Mouse (Mus musculus) ZHBTc4 (cell line): ENCODE measurements at regions not wholly inside any gene's neighbourhood (a gene's known extent, or its start where the extent isn't known, plus 50 kb on each side); places are given as distances from the start of the nearest gene placed in this dataset.
A peak's percentile ranks its signal among the peaks of the same experiment; 100 is the strongest.

ENCODE experiments used
- DNase-seq: peaks from one replicate; pipeline ENCODE4 v3.0.0-alpha.2; 2011; ENCODE audit warnings: low read depth, low spot score

DNA sequence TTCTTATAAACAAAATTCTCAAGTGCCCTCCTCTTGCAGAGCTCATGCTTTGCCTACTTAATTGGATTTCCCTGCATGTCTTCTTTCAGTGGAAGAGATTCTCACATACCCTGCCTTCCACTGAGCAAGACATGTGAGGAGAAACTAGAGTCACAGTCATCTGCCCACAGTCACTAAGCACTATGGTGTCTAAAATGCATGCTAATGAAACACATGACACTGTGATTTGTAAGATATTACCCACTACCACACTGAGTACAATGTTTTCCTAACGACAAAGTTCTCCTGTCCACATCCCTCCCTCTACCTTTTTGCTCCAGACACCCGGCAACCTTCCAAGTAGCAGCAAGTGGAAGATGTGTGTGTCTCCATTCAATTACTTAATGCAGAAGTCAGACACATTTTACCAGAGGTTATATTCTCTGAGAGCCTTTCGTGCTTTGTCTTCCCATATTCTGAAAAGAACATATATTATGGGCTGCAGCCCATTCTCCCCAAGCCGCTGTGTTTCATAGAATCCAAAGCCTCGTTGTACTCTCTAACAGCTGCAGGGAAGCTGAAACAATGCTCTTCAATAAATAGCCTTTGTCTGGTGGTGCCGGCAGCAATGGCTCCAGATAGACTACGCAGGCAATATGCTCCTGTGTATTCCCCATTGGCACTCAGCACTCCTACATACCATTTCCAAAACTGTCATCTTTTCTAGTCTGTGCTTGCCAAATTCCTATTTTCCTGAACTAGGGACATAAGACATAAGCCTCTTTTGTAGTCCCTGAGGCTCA lies 670.7 kb downstream of the Poteg start:
- no peak for DNase-seq

DNA sequence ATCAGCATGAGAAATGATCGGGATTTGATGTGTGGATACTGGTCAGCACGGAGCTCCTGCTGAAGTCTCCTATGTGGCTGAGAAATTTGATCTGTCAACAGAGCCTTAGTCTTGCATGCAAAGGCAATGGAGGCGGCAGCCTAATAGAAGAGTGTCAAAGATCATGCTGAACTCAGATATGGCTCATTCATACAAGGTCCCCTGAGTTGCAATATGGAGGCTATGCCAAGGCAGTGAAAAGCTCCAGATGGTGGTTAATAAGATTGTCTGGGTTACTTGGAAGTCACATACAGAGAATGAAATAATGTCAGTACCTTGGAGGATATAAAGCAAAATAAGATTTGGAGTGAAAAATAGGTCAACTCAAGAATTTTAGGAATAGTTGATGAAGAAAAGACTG lies 677.6 kb downstream of the Poteg start:
- DNase-seq = no peak

DNA sequence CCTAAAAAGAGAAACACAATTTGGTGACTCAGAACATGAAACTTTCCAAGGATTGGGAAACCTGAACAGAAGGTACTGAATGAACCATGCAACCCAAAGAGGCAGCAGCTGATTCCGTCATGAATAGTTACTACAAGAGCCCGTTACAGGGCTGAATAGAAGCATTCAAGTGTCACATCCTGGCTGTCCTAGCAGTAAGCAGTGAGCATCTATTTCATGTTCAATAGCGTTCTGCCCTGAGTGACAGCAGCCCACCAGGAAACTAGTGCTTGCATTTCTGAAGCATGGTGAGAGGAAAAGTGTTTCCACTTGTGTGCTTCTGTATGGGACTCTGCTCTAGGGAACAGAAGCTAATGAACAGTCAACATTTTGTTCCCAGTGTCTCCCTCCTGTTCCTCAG lies 694.4 kb downstream of the Poteg start:
- DNase-seq = no peak

DNA sequence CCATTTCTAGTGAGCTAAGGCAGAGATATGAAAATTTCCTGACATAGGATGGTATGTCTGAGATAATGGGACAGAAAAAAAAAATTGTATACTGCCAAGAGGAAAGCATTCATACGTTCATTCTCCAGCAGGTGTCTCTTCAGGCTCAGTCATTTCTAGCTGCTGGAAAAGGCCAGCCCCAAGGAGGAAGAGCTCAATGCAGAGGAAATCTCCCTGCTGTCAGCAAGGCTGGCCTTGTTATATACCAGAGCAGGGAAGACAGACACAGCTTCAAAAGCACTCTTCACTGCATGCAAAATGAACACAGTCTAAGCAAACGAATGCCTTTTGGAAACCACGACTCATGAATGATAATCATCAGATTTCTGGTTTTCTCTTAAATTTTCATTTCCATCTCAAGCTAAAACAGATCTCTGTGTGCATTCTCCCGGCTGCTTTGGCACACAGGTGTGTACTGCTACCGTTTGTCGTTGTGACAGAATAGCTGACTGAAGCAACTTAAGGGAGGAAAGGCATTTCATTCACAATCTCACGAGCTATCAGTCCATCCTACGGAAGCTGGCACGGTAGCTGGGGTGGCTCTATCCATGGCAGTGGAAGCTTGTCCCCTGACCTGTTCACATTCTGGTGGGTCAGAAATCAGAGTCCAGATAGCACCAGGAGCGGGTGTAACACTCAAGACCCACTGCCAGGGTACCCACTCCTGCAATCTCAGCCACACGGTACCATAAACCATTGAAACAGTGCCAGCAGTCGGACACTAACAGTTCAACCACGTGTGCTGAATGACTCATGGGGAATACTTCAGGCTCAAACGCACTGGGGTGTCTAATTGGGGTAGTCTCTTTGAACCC lies 701.4 kb downstream of the Poteg start:
- no peak for DNase-seq

DNA sequence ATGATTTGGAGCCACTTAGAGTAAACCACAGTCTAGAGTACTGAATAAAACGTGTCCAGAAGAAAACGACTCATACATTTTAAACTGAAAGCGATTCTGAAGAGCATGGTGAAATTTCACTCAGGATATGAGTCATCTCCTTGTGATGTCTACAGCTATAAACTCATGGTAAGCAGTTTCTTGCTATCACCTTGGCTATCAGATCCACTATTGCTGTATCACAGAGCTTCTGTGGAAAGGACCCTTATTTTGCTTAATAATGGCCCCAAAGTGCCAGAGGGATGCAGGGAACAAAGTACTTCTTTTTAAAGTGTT lies 701.9 kb downstream of the Poteg start:
- DNase-seq = no peak

DNA sequence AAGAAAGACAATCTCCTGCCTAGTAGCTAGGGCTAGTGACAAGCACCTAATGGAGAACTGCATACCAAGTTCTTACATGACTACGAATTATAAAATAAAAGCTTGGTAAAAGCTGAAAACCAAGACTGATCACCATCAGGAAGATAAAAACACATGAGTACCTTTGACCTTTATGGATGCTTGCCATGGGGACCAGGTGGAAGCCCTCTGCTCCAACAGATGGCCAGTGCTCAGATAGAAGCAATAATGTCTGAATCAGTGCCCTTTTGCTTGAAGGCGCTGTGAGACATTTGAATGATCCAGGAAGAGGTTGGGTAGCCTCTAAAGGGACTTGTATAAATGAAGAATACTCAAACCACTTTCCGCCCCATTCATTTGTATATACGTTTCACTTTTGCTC lies 713.2 kb downstream of the Poteg start:
- no peak for DNase-seq

DNA sequence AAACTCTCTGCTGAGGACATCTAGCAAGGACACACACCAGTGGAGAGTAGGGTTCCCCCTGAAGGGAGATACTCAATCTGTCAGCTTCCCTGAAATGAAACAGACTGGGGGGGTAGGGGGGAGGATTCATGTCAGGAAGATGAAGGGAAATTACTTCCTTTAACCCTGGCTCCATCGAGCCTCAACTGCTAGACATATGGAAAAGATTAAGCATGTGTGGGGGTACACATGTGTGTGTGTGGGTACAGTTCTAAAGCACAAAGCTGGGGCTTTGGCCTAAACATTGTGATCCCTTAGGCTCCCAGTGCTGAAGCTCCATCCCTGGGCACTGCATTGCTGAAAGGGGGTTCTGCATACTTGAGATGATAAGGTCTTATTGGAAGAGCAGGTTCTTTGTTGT lies 720.6 kb downstream of the Poteg start:
- DNase-seq = no peak

DNA sequence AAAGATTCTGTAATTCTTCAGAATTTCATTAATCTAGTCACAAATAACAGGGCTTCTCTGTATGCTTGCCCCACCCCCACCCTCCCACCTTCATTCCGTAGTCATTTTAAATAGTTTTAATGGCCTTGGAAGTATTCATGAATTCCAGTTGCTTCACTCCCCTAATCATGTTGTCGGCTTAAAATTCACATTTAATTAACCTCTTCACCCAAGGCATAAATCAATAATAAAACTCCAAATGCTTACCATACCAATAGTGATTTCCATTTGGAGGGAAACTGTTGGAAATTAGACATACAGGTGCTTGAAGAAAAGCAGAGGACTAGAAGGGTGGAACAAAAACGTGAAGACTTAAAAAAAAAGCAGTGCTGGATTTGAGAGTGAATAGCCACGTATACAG lies 724.0 kb downstream of the Poteg start:
- DNase-seq = no peak

DNA sequence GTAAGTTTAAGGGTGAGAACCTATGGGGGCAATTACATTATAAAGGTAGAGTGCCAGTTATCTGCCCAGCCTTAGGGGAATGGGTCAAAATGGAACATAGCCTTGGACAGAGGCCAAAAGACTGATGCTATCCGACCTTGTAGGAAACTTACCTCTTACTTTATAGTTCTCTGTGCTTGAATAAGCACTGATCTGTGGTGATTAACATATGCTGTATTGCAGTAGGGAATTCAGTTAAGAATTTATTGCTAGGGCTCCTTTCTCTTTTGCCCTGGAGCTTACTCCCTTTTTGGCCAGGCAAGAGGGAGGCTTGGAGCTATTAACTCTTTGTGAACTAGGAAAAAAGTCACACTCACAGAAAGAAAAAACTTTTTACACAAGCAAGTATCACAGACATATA lies 748.5 kb downstream of the Poteg start:
- DNase-seq = no peak

DNA sequence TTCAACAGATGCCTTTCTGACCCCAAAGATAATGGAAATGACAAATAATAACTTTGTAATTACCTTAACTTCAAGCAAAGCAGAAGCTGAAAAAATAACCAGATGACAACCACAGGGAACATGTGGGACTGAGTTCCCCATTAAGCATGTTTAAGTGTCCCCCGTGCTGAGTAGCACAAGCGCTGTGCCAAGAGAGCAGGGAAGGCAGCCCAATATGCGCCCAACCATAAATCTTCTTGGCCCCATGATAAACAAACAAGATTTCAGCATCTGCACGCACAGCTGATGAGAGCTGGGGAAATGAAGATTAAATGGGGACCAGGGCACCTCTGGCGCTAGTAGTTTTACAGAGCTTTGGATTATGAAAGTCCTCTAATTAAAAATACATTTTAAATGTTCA lies 788.1 kb downstream of the Poteg start:
- no peak for DNase-seq

DNA sequence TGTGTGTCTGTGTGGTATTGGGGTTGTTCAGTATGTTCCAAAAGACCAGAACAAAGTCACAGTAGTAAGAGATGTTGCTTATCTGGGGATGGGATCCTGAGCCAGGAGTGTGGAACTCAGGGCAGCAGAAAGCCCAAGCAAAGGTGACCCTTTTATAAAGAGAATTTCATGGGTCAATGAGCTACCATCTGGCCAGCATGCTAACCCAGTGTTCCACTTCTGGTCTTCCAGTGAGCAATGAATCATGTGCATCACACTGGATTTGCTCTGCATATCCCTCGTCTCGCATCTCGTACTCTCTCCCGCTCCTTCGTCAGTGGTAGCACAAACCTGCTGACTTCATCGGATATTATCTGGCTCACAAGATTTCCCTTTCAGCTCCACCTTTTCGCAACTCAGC lies 791.9 kb downstream of the Poteg start:
- DNase-seq = no peak

DNA sequence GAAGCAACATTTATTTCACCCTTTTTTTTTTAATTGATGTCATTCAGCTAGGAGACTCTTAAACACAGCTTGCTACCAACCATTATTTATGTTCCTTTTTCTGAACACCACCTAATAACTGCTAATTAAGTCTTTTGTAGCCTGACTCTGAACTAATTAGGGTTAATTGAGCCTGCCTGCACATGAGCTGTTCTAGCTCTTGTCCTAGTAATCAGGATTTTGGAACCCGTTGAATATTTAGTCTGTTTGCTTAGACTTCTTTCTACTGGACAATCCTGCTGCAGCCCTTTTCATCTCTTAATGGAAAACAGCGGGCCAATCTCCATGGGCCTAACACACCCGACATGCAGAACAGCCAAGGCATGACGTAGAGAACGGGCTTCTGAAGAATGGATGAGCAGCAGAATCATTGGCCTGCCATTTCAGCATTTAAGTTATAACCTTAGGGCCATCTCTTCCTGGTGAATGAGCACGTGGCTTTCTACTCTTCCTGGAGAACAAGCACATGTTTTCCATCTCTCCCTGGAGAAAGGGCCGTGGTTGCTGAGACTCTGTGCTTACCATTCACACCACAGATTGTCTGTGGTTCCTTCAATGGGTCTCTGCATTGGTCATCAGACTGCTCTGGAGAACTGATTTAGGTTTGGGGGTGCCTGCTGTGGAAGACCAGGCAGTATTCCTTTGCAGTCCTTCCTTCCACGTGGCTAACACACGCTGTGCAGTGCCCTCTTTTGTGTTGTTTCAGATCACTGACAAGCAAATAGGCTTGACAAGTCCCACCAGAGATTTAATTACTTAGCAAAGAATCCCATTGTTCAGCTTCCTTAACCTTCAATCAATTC lies 805.1 kb downstream of the Poteg start:
- DNase-seq = no peak

DNA sequence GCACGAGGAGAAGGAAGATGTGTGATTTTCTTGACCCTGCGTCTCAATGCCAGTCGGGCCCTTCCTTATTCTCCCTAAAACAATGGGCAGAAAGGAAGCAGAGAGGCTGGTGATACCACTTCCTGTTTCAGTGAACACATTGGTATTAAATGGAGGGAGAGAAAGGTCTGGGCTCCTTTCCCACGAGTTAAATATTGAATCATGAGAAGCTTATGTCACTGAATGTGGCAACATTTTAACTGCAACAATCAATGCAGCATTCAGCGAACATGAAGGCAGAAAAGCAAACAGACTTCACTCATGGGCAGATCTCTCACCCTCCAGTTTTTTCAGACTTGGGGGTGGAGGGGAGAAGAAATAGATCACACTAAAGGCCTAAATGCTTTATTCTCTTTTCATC lies 819.8 kb downstream of the Poteg start:
- no peak for DNase-seq

DNA sequence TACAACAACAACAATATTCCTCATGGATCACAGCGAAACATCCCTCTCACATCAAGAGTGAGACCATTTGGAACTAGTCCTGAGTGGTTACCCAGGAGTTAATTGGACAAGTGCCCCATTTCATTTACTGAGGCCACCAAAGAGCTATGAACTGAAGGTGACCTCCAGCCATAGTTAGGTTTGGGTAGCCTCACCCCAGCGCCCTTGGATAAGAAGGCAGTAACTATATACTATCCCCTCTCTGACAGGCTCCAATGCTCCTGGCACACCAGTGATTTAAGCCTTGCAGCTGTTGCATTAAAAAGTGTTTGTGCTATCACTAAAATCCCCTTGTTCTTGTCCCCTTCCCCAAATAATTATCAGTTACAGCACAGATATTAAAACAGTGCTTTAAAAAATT lies 836.8 kb downstream of the Poteg start:
- no peak for DNase-seq

DNA sequence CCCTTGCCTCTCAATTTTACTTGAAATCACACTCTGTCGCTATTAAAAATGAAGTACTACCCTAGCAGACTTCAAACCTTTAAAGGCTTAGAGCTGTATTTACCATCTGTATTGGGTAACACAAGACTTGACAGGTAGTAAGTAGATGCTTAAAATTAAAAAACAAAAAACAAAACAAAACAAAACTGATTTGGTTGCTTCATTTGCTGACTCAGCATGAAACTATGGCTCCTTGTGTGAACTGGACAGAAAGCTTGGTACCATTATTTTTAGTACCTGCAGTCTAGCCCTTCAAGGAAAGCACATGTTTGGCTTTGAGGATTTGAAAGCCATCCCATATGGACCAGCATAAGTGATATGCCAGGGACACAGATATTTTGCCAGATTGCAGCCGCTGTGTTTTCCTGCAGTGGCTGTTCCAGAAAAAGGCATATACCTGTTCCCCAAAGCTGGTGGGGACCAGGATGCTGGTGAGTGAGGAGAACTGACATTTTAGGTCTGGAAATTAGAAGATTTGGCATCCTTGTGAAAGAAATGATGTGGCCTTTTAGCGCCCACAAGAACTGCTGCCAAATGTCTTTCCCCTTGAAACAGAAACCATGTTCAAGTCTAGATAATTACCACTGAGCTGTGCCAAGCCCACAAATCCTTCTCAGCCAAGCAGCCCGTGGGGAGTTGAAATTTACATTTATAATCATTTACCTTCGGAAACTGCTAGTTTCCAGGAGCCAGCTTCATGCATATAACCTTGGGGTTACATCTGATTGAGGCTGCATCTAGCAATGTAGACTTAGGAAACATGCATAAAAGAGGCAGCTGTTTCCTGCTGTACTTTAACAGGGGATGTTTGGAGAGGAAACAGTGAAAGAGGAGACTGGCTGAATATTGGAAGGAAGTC lies 851.7 kb downstream of the Poteg start:
- DNase-seq = no peak

DNA sequence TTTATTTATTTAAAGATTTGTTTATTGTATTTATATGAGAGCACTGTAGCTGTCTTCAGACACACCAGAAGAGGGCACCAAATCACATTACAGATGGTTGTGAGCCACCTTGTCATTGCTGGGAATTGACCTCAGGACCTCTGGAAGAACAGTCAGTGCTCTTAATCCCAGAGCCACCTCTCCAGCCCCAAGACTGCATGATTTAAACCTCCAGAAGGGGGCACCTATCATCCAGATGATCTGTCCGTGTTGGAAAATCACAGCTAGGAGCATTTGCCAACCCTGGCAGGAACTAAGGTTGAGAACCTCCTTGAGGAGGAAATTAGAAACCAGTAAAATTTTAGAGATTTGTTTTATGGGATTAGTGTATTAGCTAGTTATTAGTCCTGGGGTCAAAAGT lies 869.6 kb downstream of the Poteg start:
- DNase-seq = peak; percentile 52

DNA sequence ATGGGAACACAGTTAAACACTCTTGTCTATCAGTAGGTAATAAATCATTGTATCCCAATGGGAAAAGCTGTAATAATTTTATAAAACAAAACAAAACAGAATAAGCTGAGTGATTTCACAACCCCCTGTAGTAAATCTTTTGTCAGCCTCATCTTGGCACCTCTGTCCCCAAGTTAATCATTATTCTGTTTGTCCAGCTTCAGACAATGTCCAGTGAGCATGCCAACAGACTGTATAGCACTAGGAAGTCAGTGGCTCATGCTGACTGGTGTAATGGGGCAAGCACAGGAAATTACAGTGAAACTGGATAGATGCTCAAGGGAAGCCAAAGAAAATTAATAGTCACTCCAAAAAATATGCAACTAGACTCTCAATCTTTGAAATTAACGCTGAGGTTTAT lies 885.9 kb downstream of the Poteg start:
- no peak for DNase-seq

DNA sequence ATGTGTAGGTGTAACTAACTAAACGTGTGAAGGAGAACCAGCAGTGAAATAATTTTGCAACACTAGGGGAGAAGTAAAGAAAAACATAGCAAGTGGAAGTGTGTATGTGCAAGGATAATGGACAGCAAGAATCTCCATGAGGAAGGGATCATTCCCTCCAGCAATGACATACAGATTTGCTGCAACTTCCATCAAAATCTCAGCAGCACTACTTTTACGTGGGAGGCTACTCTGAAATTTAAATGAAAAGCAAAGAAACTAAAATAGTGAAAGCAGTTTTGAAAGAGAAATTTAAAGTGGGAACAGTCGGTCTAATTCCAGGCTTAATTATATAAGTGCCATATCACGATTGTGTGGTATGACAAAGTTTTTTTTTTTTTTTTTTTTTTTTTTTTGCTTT lies 890.0 kb downstream of the Poteg start:
- no peak for DNase-seq

DNA sequence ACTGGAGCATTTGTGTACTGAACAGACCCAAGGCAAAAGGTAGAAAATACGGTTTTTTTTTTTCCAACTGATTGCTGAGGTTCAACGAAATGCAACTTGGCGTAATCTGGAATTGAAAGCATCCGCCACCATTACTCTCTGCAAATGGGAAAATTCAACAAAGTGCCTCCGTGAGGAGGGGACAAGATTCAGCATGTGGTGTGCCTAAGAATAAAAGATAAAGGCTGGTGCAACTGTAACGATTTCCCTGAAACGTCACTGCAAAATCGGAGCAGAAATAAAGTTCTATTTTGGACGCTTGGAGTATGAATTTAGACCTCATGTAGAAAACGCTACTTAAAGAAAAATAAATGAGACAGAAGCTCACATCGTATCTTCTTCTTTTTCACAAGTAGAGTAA lies 893.8 kb downstream of the Poteg start:
- DNase-seq = no peak

DNA sequence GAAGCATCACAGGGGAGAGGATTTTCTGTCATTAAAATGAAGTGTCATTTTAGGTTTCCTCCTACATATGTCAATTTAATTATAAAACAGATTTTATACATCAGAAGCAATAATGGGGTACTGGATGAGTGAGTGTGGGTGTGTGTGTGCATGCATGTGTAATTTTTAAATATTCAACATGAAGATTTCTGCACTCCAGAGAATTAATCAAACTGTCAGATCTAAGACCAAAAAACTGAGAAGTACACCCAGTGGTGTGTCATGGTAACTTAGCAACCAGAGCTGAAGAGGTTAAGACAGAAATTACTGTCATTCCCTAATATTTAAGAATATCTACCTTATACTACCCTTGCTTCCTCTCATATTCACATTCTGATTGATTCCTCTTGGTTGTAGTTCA lies 919.0 kb downstream of the Poteg start:
- no peak for DNase-seq

DNA sequence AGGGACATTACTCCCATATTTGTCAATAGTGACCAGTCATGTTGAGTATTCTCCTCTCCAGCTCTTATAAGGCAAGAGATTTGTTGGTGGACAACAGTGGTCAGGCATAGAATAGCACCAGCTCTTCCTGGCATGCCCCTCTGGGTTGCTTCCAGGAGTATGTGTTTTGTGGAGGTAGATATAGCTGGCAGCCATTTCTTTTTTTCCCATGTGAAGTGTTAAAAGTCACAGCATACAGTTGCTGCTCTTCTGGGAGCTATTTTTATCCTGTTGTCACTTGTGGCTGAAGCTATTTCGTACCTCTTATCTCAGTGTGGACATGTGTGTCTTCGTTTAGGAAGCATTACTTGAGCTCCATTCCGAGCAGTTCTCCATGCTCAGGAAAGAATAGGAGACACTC lies 919.9 kb downstream of the Poteg start:
- no peak for DNase-seq
